In genomic region chr17:5205163-5205581, GRCm38 (mm10) we compare ENCODE assay signal across 13 mouse cellular contexts.
DNase-seq lines count a peak whose midpoint lies in the region; ATAC-seq lines count a peak whose summit lies in the region.
"Had no signal": no experiment of that assay in that cellular context is flagged by ENCODE, and none has a peak within 500 bp of the region (broad histone marks: within the 10 kb centered on the region; RNA-seq: fewer than 3 reads in every experiment).

No protein-coding gene starts in this region.

- no peaks in the 10 kb centered on the region for H3K9me3 ChIP-seq in forebrain, embryonic 16.5 days (ENCODE audit: control insufficient read depth, low read length)
- no peaks in the 10 kb centered on the region for H3K9me3 ChIP-seq in forebrain, embryonic 11.5 days (ENCODE audit: control insufficient read depth, low read length)
- H3K9me3 ChIP-seq: heart, embryonic 15.5 days; stomach, embryonic 15.5 days had no signal

- peaks cover 38% of the 10 kb centered on the region for H3K4me1 ChIP-seq in forebrain, embryonic 16.5 days (replicated peaks; ENCODE audit: control insufficient read depth, insufficient read depth, low read length)
- H3K4me1 ChIP-seq in forebrain, embryonic 11.5 days (replicated peaks; ENCODE audit: control insufficient read depth, insufficient read depth, low read length): peaks cover 3% of the 10 kb centered on the region; the same call in 1 of the 2 replicates

- peak; percentile 31; the same call in 1 of the 2 replicates for ATAC-seq in forebrain, embryonic 16.5 days
- no peak for ATAC-seq in forebrain, embryonic 11.5 days (replicated peaks; ENCODE audit: low FRiP score)
- ATAC-seq: CD4-positive, CD25-positive, alpha-beta regulatory T cell, adult 4 months had no signal

- H3K27ac ChIP-seq in forebrain, embryonic 16.5 days (ENCODE audit: low read length): no peak overlapping the region
- H3K27ac ChIP-seq in forebrain, embryonic 11.5 days (ENCODE audit: low read depth, low read length): no peak overlapping the region
- H3K27ac ChIP-seq: heart, embryonic 15.5 days; stomach, embryonic 15.5 days had no signal

- no peak overlapping the region for H3K4me2 ChIP-seq in forebrain, embryonic 16.5 days (ENCODE audit: low read length)
- no peak overlapping the region for H3K4me2 ChIP-seq in forebrain, embryonic 11.5 days (ENCODE audit: low read depth, low read length, severe bottlenecking)
- H3K4me2 ChIP-seq: heart, embryonic 15.5 days; stomach, embryonic 15.5 days had no signal

- no peak for DNase-seq in forebrain, embryonic 11.5 days (ENCODE audit: low spot score)
- peak; percentile 40 to 54 for DNase-seq in kidney, postnatal 4 days
- no peak for DNase-seq in kidney, postnatal 14 days
- DNase-seq in adipocyte (ENCODE audit: low spot score): peak; percentile 68
- DNase-seq in lung, postnatal 10 days: peak; percentile 32
- no peak for DNase-seq in kidney, adult 8-10 months
- no peak for DNase-seq in embryo, embryonic 9.5 days (ENCODE audit: extremely low spot score)
- DNase-seq: adrenal gland, postnatal 14 days; right cerebral cortex, postnatal 25 days had no signal

- H3K9ac ChIP-seq in forebrain, embryonic 16.5 days (replicated peaks; ENCODE audit: low read depth, low read length): no peak overlapping the region
- H3K9ac ChIP-seq in forebrain, embryonic 11.5 days (ENCODE audit: low read length): no peak overlapping the region
- H3K9ac ChIP-seq: heart, embryonic 15.5 days; stomach, embryonic 15.5 days had no signal

- H3K4me3 ChIP-seq in forebrain, embryonic 16.5 days (replicated peaks; ENCODE audit: low read length): no peak overlapping the region
- H3K4me3 ChIP-seq in forebrain, embryonic 11.5 days (ENCODE audit: low read depth, low read length): no peak overlapping the region
- H3K4me3 ChIP-seq: heart, embryonic 15.5 days; stomach, embryonic 15.5 days had no signal

- H3K27me3 ChIP-seq in forebrain, embryonic 16.5 days (replicated peaks; ENCODE audit: control insufficient read depth, insufficient read depth, low read length): no peaks in the 10 kb centered on the region
- H3K27me3 ChIP-seq in forebrain, embryonic 11.5 days (ENCODE audit: control insufficient read depth, insufficient read depth, low read length): no peaks in the 10 kb centered on the region
- H3K27me3 ChIP-seq: heart, embryonic 15.5 days; stomach, embryonic 15.5 days had no signal

- H3K36me3 ChIP-seq in forebrain, embryonic 16.5 days (ENCODE audit: control insufficient read depth, insufficient read depth): no peaks in the 10 kb centered on the region
- H3K36me3 ChIP-seq in forebrain, embryonic 11.5 days (ENCODE audit: control insufficient read depth, insufficient read depth, low read length): no peaks in the 10 kb centered on the region
- H3K36me3 ChIP-seq: heart, embryonic 15.5 days; stomach, embryonic 15.5 days had no signal

- WGBS in forebrain, embryonic 16.5 days: 20% methylated on average over 7 of the region's 7 CpGs
- WGBS in forebrain, embryonic 11.5 days: 81% methylated on average over 7 of the region's 7 CpGs

Comparison
In these comparisons a context has a peak if more than half of its experiments do, and no peak if none do; other contexts are left out.
1. DNase-seq: peak in kidney, postnatal 4 days (2 of 2), adipocyte (single experiment) and lung, postnatal 10 days (single experiment); none in forebrain, embryonic 11.5 days (single experiment), kidney, postnatal 14 days (single experiment), kidney, adult 8-10 months (0 of 2) and embryo, embryonic 9.5 days (single experiment).